Mouse (Mus musculus): ENCODE measurements around the gene Cd81.

- TF ChIP-seq CTCF (IDR thresholded peaks at IDR 0.05; ENCODE audit: borderline replicate concordance, insufficient read depth, low read length) (no peak), POLR2A (IDR thresholded peaks at IDR 0.05; ENCODE audit: low read depth, low read length) (peak; percentile 54)
Observed at GRCm38 (mm10) chr7:143008996-143009665, 43.4 kb upstream of the Cd81 start.

Measured in embryonic fibroblast, embryonic 13.5 days (primary cell).